Mouse (Mus musculus): ENCODE measurements around the gene Atxn7l3. TPM values are rescaled to one million over a fixed set of nuclear protein-coding genes. Genes with fewer than 3 reads are reported as not detected.
A peak's percentile ranks its signal among the peaks of the same experiment; 100 is the strongest.

Gene Atxn7l3
- polyA plus RNA-seq, 1 experiment from 2014 or later: 14.3 TPM

DNA sequence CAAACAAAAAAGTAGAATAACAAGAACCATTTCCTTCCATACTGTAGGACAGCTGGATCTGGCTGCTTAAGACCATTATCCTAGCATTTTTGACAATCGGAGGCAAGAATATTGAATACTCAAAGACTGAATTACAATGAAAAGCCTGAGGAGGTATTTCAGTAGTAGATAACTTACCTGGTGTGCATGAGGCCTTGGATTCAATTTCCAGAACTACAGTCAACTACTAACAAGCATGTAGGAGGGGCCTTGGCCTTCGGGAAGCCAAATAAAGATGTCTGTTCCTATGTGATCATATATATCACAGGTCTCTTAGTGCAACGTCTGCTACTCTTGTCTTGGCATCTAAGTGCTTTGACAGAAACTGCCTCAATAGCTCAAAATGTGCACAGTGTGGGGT is 33.6 kb upstream of the Atxn7l3 start:
- Histone ChIP-seq H3K27me3 (ENCODE audit: insufficient read depth, poor library complexity, severe bottlenecking) (no peaks in the 10 kb centered on the region), H3K9me3 (no peaks in the 10 kb centered on the region), H3K36me3 (no peaks in the 10 kb centered on the region), H3K27ac (no peak overlapping the region), H3K4me3 (no peak overlapping the region), H3K4me1 (peaks cover 7% of the 10 kb centered on the region)
- 71% methylated on average over 3 of the region's 3 CpGs for WGBS
- DNase-seq (ENCODE audit: low spot score): no peak

DNA sequence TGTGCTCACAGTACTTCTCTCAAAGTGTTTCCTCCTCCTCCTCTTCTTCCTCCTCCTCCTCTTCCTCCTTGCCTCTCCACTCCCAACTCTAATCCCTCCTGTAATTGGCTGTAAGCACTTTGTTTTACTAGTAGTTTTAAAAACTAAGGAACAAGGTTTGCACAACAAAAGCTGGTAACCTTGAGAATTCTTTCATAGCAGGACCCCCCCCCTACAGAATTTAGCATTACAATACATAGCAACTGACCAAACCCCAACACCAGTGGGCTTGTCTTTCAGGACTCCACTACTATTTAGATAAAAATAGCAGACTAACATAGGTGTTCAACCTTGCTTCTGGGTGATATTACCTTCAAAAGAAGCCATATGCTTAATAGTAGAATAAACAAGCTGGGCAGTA is 33.1 kb upstream of the Atxn7l3 start:
- no peaks in the 10 kb centered on the region for H3K27me3 ChIP-seq (ENCODE audit: insufficient read depth, poor library complexity, severe bottlenecking)
- peaks cover 7% of the 10 kb centered on the region; the same call in 1 of the 2 replicates for H3K4me1 ChIP-seq
- H3K4me3 ChIP-seq: no peak overlapping the region
- no peak overlapping the region for H3K27ac ChIP-seq
- no peaks in the 10 kb centered on the region for H3K9me3 ChIP-seq
- H3K36me3 ChIP-seq: no peaks in the 10 kb centered on the region
- DNase-seq (ENCODE audit: low spot score): no peak

DNA sequence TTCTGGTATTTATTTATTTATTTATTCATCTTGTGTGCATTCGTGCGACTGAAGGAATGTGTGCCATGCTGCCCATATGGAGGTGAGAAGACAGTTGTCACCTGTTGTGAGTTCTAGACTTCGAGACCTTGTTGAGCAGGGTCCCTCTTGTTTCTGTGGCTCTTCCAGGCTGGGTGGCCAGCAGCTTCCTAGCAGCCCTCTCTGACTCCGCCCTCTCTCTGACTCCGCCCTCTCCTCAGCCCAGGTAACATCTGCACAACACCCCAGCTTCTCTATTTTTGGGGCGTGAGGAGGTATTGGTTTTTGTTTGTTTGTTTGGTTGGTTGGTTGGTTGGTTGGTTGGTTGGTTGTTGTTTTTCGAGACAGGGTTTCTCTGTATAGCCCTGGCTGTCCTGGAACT is 31.4 kb upstream of the Atxn7l3 start:
- no peaks in the 10 kb centered on the region for H3K9me3 ChIP-seq
- no peak overlapping the region for H3K27ac ChIP-seq
- WGBS: 71% methylated on average over 7 of the region's 7 CpGs
- no peak for DNase-seq (ENCODE audit: low spot score)
- peaks cover 7% of the 10 kb centered on the region; the same call in 1 of the 2 replicates for H3K4me1 ChIP-seq
- H3K4me3 ChIP-seq: no peak overlapping the region
- H3K36me3 ChIP-seq: no peaks in the 10 kb centered on the region
- H3K27me3 ChIP-seq (ENCODE audit: insufficient read depth, poor library complexity, severe bottlenecking): no peaks in the 10 kb centered on the region

DNA sequence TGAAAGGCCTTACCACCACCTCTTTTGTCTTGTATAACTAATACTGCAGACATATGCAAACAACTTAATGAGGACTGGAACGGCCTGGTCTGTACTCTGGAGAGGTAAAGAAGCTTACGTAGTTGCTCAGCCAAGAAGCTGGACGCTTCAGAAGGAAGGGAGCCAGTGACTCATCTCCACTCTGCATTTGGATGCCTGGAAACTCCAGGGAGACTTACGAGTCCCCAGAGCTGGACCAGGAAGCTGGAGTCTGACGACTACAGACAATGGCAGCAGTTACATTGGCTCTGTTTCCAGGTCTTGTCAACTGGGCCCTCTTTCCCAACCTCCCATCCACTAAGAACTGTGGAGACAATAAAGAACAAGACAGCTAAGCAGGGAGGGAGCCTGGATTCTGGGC is 30.8 kb upstream of the Atxn7l3 start:
- 58% methylated on average over 5 of the region's 5 CpGs for WGBS
- no peak overlapping the region for H3K27ac ChIP-seq

DNA sequence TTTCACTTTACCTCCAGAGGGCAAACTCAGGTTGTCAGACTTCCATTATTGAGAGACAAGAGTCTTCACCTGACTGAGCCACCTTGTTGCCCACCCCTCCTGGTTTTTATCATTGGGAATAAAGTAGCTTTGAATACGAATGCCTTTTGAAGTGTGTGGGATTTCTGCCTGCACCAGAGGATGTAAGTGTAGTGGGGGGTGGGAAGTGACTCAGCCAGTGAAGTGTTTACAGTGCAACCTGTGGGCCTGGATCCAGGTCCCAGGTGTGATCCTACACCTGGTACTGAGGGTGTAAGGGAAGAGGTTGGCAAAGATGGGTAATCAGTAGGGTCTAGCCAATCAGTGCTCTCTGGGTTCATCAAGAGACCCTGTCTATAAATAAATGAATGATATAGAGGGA is 27.1 kb upstream of the Atxn7l3 start:
- Histone ChIP-seq H3K27ac (no peak overlapping the region), H3K27me3 (ENCODE audit: insufficient read depth, poor library complexity, severe bottlenecking) (no peaks in the 10 kb centered on the region), H3K4me3 (no peak overlapping the region), H3K9me3 (no peaks in the 10 kb centered on the region), H3K36me3 (no peaks in the 10 kb centered on the region), H3K4me1 (peaks cover 8% of the 10 kb centered on the region; the same call in 1 of the 2 replicates)
- no peak for DNase-seq (ENCODE audit: low spot score)
- 82% methylated on average over 1 of the region's 1 CpGs for WGBS

More for the DNA sequence above, 30.8 kb upstream of the Atxn7l3 start:
- Histone ChIP-seq H3K27me3 (ENCODE audit: insufficient read depth, poor library complexity, severe bottlenecking) (no peaks in the 10 kb centered on the region), H3K9me3 (no peaks in the 10 kb centered on the region), H3K4me3 (no peak overlapping the region), H3K4me1 (peaks cover 7% of the 10 kb centered on the region; the same call in 1 of the 2 replicates), H3K36me3 (no peaks in the 10 kb centered on the region)
- DNase-seq (ENCODE audit: low spot score): no peak

DNA sequence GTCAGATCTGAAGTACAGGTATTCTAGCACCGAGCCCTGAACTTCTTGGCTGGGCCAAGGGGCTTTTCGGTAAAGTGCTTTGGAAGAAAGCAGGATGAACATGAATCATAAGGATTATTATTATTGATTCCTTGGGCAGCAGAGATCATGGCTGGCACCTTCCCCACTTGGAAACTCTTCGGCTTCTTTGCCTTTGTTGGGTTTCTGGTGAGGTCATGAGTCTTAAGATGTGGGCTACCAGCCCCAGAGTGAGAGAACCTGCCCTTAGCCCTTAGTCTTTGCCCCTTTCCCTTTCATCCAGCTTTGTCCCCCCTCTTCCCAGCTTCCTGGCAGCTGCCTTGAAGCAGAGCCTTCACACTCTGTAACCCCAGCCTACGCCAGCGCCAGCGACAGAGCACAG is 25.5 kb upstream of the Atxn7l3 start:
- Histone ChIP-seq H3K27ac (no peak overlapping the region), H3K9me3 (no peaks in the 10 kb centered on the region), H3K4me3 (no peak overlapping the region), H3K27me3 (ENCODE audit: insufficient read depth, poor library complexity, severe bottlenecking) (no peaks in the 10 kb centered on the region; the same call in 1 of the 2 replicates), H3K4me1 (peaks cover 12% of the 10 kb centered on the region; the same call in 1 of the 2 replicates), H3K36me3 (no peaks in the 10 kb centered on the region)
- 68% methylated on average over 6 of the region's 6 CpGs for WGBS
- DNase-seq (ENCODE audit: low spot score): no peak

DNA sequence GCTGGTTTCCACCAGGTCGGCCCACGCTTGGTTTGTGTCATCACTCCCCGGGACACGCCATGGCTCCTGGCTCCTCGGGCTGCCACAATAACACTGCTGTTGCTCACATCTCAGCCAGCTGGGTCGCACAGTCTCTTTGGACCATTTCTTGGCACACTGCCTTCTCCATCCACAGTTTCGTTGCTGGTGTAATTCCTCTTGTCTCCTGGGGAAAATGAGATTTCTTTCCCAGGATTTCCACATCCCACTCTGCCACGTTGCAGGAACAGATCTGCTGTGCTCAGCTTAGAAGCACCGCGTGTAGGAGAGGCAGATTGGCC is 24.2 kb upstream of the Atxn7l3 start:
- Histone ChIP-seq H3K9me3 (no peaks in the 10 kb centered on the region), H3K4me1 (peaks cover 20% of the 10 kb centered on the region), H3K4me3 (peak overlapping the region; percentile 99), H3K27ac (peak overlapping the region; percentile 100), H3K27me3 (ENCODE audit: insufficient read depth, poor library complexity, severe bottlenecking) (no peaks in the 10 kb centered on the region; the same call in 1 of the 2 replicates), H3K36me3 (no peaks in the 10 kb centered on the region)
- DNase-seq (ENCODE audit: low spot score): peak; percentile 85
- 19% methylated on average over 10 of the region's 10 CpGs for WGBS

DNA sequence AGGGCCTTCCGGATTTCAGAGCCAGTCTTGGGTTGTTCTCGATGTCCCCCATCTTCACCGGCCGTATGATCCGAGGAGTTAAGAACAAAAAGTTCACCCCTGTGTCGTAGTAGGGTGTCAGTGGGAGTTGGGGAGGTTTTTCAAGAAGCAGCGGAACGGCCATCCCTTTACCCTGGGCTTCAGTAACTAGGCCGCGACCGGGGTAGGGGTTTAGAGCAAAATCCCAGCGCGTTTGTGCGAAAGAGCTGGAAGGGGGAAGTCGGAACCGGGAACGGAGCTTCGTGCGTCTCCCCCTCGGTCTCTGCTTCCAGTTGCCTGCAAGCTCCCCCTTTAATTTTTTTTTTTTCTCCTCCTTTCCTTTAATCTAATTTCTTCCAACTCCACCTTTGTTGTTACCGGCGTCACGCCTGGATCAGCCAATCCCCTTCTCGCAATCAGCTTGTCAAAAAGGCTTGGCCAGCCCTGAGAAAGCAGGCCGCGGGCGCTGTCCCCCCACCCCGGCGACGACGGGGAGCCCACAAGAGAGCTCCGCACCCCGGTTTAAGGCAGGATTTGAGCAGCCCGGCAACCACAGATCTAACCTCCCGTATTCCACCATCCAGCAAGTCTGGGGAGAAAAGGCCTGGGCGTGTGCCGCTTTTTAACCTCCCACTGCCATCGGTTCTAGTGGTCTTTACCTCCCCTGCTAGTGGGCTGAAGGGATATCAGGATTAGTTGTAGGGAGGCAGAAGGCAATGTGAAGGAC is 23.7 kb upstream of the Atxn7l3 start:
- WGBS: under 1% methylated on average over 38 of the region's 38 CpGs
- Histone ChIP-seq H3K36me3 (no peaks in the 10 kb centered on the region), H3K27me3 (ENCODE audit: insufficient read depth, poor library complexity, severe bottlenecking) (no peaks in the 10 kb centered on the region; the same call in 1 of the 2 replicates), H3K4me3 (peak overlapping the region; percentile 99), H3K27ac (peak overlapping the region; percentile 100), H3K4me1 (peaks cover 25% of the 10 kb centered on the region), H3K9me3 (no peaks in the 10 kb centered on the region)
- DNase-seq (ENCODE audit: low spot score): peak; percentile 93

DNA sequence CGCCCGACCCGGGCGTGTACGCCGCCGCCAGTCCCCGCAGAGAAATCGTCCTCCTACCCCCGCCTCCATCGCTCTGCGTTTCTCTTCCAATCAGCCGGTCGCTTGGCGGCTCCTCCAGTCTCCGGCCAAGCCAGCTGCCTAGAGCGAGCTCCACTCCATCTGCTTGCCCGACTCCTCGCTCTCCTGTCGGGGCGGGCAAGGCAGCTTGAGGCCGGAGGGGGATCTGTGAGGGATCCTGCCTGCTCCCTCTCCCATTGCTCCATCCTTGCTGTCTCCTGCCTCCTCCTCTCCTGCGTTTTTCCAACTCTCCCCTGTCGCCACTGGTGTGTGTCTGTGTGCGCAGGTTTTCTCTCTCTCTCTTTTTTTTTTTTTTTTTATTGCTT is 23.0 kb upstream of the Atxn7l3 start, which contains the start of gene Ubtf:
Ubtf (minus strand) TSS at position 333 of the 383 bp plus-strand sequence.
- H3K27me3 ChIP-seq (ENCODE audit: insufficient read depth, poor library complexity, severe bottlenecking): no peaks in the 10 kb centered on the region; the same call in 1 of the 2 replicates
- H3K36me3 ChIP-seq: peaks cover 6% of the 10 kb centered on the region
- H3K9me3 ChIP-seq: no peaks in the 10 kb centered on the region
- H3K4me3 ChIP-seq: peak within 1 kb of the TSS; percentile 99
- 0% methylated on average over 25 of the region's 25 CpGs for WGBS
- DNase-seq (ENCODE audit: low spot score): peak; percentile 90
- peaks cover 25% of the 10 kb centered on the region for H3K4me1 ChIP-seq
- peak within 1 kb of the TSS; percentile 100 for H3K27ac ChIP-seq

DNA sequence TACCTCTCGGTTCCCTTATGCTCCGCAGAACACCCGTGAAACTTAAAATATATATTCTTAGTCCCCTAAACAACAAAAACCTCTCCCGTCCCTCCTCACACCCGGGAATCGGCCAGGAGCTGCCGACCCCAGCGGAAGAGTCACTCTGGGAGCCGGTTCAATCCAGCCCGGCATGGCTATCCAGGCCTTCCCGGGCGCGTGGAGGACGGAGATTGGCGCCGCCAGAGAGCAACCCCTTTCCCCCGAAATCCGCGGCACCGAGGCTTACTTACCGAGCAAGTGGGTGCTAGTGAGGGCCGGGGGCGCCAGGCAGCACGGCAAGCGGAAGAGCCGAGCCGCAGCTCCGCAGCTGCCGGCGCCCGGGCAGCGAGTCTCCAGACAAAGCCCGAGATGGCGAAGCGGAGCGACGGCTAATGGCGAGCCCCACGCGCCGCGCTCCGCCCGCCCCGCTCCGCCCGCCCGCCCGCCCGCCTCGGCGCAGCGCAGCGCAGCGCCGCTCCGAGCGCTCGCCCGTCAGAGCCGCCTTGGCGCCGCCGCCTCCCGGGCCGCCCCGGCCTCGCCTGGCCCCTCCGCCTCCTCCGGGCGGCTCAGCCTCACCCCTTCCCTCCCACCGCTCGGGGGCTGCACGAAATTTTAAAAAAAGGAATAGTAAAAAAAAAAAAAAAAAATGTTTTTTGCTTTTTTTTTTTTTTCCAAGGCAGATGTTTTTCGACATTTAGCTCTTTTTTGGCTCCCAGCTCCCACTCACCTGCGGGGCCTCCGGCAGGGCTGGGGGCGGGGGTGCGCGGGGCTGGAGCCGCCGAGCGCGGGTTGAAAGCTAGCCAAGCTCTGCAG is 22.4 kb upstream of the Atxn7l3 start:
- Histone ChIP-seq H3K36me3 (peaks cover 12% of the 10 kb centered on the region), H3K27me3 (ENCODE audit: insufficient read depth, poor library complexity, severe bottlenecking) (no peaks in the 10 kb centered on the region; the same call in 1 of the 2 replicates), H3K9me3 (no peaks in the 10 kb centered on the region), H3K4me1 (peaks cover 25% of the 10 kb centered on the region), H3K4me3 (peak overlapping the region; percentile 99), H3K27ac (peak overlapping the region; percentile 100)
- peak; percentile 86 for DNase-seq (ENCODE audit: low spot score)
- under 1% methylated on average over 81 of the region's 84 CpGs for WGBS

DNA sequence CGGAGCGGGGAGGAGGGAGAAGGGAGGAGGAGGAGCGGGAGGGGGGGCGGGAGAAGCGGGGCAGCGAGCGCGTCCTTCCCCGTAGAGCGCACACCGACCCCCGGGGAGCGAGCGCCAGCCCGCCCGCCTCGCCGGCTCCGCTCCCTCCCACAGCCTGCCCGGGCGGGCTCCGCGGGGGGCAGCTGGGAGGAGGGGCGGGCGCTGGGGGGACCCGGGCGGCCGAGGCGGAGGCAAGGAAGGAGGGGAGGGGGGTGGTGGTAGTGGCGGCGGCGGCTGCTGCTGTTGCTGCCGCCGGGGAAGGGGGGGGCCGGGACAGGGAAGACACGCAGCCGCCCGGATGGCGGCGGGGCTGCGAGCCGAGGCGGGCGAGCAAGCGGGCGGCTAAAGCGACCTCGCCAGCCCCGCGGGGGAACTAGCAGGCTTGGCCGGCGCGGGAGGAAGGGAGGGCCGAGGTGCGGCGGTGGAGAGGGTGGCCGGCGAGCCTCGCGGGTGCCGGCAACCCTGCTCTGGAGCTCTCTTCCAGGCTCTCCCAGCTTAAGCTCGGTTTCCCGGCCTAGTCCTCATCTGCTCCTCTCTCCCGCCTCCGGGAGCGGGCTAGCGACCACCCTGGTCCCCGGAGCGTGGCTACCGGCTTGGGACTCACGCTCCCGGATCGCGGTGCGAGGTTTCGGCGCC is 21.6 kb upstream of the Atxn7l3 start:
- Histone ChIP-seq H3K4me1 (peaks cover 28% of the 10 kb centered on the region), H3K27ac (peak overlapping the region; percentile 100), H3K27me3 (ENCODE audit: insufficient read depth, poor library complexity, severe bottlenecking) (no peaks in the 10 kb centered on the region; the same call in 1 of the 2 replicates), H3K36me3 (peaks cover 19% of the 10 kb centered on the region), H3K4me3 (peak overlapping the region; percentile 99), H3K9me3 (no peaks in the 10 kb centered on the region)
- WGBS: under 1% methylated on average over 50 of the region's 77 CpGs
- peak; percentile 89 for DNase-seq (ENCODE audit: low spot score)

DNA sequence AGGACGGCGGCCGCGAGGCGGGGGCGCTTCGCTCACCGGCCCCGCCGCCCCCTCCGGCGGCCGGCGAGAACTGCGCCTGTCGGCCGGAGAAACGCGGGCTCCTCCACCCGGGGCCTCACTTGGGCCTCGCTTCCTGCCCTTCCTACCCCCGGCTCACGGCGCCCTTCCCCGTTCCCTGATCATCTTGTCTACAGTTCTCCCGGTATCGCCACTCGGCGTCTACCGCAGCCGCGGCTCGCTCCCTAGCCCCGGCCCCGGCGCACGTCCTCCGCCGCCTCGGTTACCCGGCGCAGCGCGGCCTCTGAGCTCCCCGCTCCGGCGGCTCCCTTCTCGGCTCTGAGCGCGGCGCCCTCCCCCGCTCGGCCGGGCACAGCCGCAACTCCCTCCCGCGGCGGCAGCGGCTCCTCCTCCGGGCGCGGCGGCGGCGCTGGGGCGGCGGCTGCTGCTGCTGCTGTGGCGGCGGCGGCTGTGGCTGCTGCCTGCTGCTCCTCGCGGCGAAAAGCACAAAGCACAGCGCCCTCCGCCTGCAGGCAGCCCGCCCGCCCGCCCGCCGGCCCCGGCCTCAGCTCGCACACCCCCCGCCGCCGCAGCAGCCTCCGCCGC is 21.0 kb upstream of the Atxn7l3 start:
- peaks cover 28% of the 10 kb centered on the region for H3K4me1 ChIP-seq
- WGBS: under 1% methylated on average over 80 of the region's 87 CpGs
- no peaks in the 10 kb centered on the region; the same call in 1 of the 2 replicates for H3K27me3 ChIP-seq (ENCODE audit: insufficient read depth, poor library complexity, severe bottlenecking)
- peak overlapping the region; percentile 99 for H3K4me3 ChIP-seq
- H3K27ac ChIP-seq: peak overlapping the region; percentile 100
- DNase-seq (ENCODE audit: low spot score): peak; percentile 79
- H3K36me3 ChIP-seq: peaks cover 26% of the 10 kb centered on the region
- H3K9me3 ChIP-seq: no peaks in the 10 kb centered on the region
